Mouse (Mus musculus): ENCODE results near the gene Bicra. TPM values are rescaled to one million over a fixed set of nuclear protein-coding genes. Genes with fewer than 3 reads are reported as not detected.
A peak's percentile ranks its signal among the peaks of the same experiment; 100 is the strongest.

Gene Bicra
- total and polyA plus RNA-seq, 3 experiments: 0.81 to 14.1 TPM; not detected in 1

- peak; percentile 75 for DNase-seq (ENCODE audit: low read depth, low spot score)
- Histone ChIP-seq H3K9ac (ENCODE audit: control insufficient read depth, low read depth, low read length, poor library complexity, severe bottlenecking) (peak overlapping the region; percentile 51), H3K27ac (ENCODE audit: control insufficient read depth, low read depth, low read length) (peak overlapping the region; percentile 87), H3K9me3 (replicated peaks; ENCODE audit: insufficient read depth, low read length) (no peaks in the 10 kb centered on the region), H3K79me2 (ENCODE audit: control insufficient read depth, insufficient read depth, low read length, poor library complexity) (peaks cover 26% of the 10 kb centered on the region), H3K4me1 (ENCODE audit: control insufficient read depth in 1 of 2, insufficient read depth in 2 of 2, low read length in 2 of 2) (peaks cover 6 to 36% of the 10 kb centered on the region in 2 experiments; a peak in 3 of 4 replicates), H3K27me3 (ENCODE audit: control insufficient read depth in 1 of 2, insufficient read depth in 2 of 2, low read length in 2 of 2) (no peaks in the 10 kb centered on the region), H3K4me3 (ENCODE audit: control insufficient read depth in 1 of 2, insufficient read depth in 1 of 2, low read depth in 2 of 2, low read length in 2 of 2) (no peak overlapping the region; a peak in 1 of 4 replicates), H3K36me3 (ENCODE audit: control insufficient read depth in 1 of 2, insufficient read depth in 2 of 2, low read length in 2 of 2) (peaks cover 0 to 23% of the 10 kb centered on the region in 2 experiments; a peak in 2 of 4 replicates)
- TF ChIP-seq MAFK (IDR thresholded peaks at IDR 0.05; ENCODE audit: borderline replicate concordance, low read depth, low read length) (no peak), TBP (IDR thresholded peaks at IDR 0.05; ENCODE audit: low read depth, low read length) (0 out of 2 replicates have a peak, but pooled peaks have one; percentile 26), SMC3 (IDR thresholded peaks at IDR 0.05; ENCODE audit: low read depth, low read length) (no peak), TAL1 (IDR thresholded peaks at IDR 0.05; ENCODE audit: low read length) (0 out of 2 replicates have a peak, but pooled peaks have one; percentile 25), ZMIZ1 (IDR thresholded peaks at IDR 0.05; ENCODE audit: low read depth, low read length) (no peak), CTCF (IDR thresholded peaks at IDR 0.05 in 2 of 3, conservative IDR thresholded peaks at IDR 0.05 in 1 of 3; ENCODE audit: control insufficient read depth in 1 of 3, insufficient read depth in 1 of 3, low read depth in 2 of 3, low read length in 3 of 3, poor library complexity in 1 of 3, severe bottlenecking in 1 of 3) (no peak), CHD2 (IDR thresholded peaks at IDR 0.05; ENCODE audit: low read length) (no peak), ZKSCAN1 (IDR thresholded peaks at IDR 0.05; ENCODE audit: low read depth, low read length) (no peak), USF1 (IDR thresholded peaks at IDR 0.05; ENCODE audit: low read depth, low read length) (no peak), MAX (IDR thresholded peaks at IDR 0.05; ENCODE audit: low read length) (peak; percentile 14; the same call in 1 of the 2 replicates), MYB (IDR thresholded peaks at IDR 0.05; ENCODE audit: low read depth, low read length) (no peak), MAZ (IDR thresholded peaks at IDR 0.05; ENCODE audit: low read depth, low read length) (no peak), SIN3A (IDR thresholded peaks at IDR 0.05; ENCODE audit: low read length) (no peak; the same call in 1 of the 2 replicates), MEF2A (IDR thresholded peaks at IDR 0.05; ENCODE audit: extremely low read depth, insufficient replicate concordance, low read depth, low read length, poor library complexity, severe bottlenecking) (no peak), ELF1 (IDR thresholded peaks at IDR 0.05; ENCODE audit: low read depth, low read length) (no peak), CHD1 (IDR thresholded peaks at IDR 0.05; ENCODE audit: low read depth, low read length) (no peak), ETS1 (IDR thresholded peaks at IDR 0.05; ENCODE audit: low read depth, low read length) (peak; percentile 24; the same call in 1 of the 2 replicates), JUND (IDR thresholded peaks at IDR 0.05; ENCODE audit: low read depth, low read length) (no peak), USF2 (IDR thresholded peaks at IDR 0.05; ENCODE audit: borderline replicate concordance in 1 of 2, insufficient read depth in 1 of 2, low read depth in 1 of 2, low read length in 2 of 2) (no peak), EP300 (IDR thresholded peaks at IDR 0.05; ENCODE audit: low read depth in 1 of 2, low read length in 2 of 2) (peak; percentile 60 to 73), GATA1 (IDR thresholded peaks at IDR 0.05; ENCODE audit: low read depth, low read length) (peak; percentile 56), MXI1 (IDR thresholded peaks at IDR 0.05; ENCODE audit: low read depth, low read length) (peak; percentile 28; the same call in 1 of the 2 replicates), UBTF (IDR thresholded peaks at IDR 0.05; ENCODE audit: borderline replicate concordance, insufficient read depth, low read depth, low read length) (no peak), BHLHE40 (IDR thresholded peaks at IDR 0.05; ENCODE audit: borderline replicate concordance, low read depth, low read length) (peak; percentile 54; the same call in 1 of the 2 replicates), TCF12 (IDR thresholded peaks at IDR 0.05; ENCODE audit: low read depth, low read length) (peak; percentile 56), GABPA (IDR thresholded peaks at IDR 0.05; ENCODE audit: low read depth, low read length) (no peak), POLR2A (IDR thresholded peaks at IDR 0.05; ENCODE audit: control insufficient read depth in 1 of 2, insufficient read depth in 1 of 2, low read depth in 1 of 2, low read length in 2 of 2, poor library complexity in 1 of 2) (peak in 1 of 2 experiments; percentile 37; a peak in 1 of 4 replicates), RCOR1 (IDR thresholded peaks at IDR 0.05; ENCODE audit: low read depth, low read length) (peak; percentile 15; the same call in 1 of the 2 replicates)
These were observed 8.4 kb downstream of the Bicra start for GRCm38 (mm10) chr7:16039363-16039762.

Data from MEL (cell line).